Mouse (Mus musculus): Measurements from ENCODE around the gene Prx.

GRCm38 (mm10) chr7:27560291-27560887 lies 61.3 kb downstream of the Prx start:
- TF ChIP-seq CTCF (IDR thresholded peaks at IDR 0.05; ENCODE audit: insufficient read depth, low read depth, low read length) (no peak), POLR2A (IDR thresholded peaks at IDR 0.05; ENCODE audit: insufficient read depth, low read depth, low read length) (no peak)
